Mouse (Mus musculus): ENCODE results near the gene Gm5447. TPM values are rescaled to one million over a fixed set of nuclear protein-coding genes. Genes with fewer than 3 reads are reported as not detected.
A peak's percentile ranks its signal among the peaks of the same experiment; 100 is the strongest.

The Gm5447 gene
- total RNA-seq (2014; rRNA removed) (not detected in 2 replicates), polyA plus RNA-seq (2015; fragmentation: Nextera tagmentation; extraction: Ambion mirVana) (not detected in 2 replicates)

DNA sequence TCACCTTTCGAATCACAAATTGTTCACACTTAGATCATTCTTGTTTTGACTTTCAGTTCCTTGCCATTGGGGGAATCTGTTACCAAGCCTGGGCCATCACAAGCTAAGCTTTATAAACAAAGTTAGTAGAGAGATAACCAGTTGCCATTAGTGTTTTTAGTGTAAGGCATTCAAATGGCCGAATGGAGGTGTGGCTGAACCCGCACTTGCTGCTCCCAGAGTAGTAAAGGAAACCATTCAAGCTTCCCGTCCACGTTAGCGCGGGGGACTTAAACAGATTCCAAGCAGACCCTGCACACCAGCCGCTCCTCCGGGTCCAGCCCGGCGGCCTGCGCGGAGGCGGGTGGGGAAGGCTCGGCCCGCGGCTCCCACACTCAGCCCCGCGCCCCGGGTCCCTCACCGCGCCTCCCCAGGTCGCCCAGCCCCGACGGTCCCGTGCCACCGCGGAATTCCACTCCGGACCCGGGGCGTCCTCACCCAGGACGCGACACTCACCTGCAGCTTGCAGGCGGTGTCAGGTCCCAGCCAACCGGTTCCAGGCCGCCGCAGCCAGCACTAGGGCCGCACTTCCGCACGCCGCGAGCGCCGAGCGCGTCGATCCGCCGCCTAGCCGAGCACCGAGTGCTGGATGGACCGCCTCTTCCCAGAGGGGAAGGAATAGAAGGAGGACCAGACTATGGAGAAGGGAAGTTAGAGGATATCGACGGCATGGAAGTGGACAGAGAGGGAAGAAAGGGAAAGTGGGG lies at the start of gene Gm5447, which contains the start of gene Exoc2:
TSS of gene Gm5447 (plus strand) at position 704 of the 746 bp plus-strand sequence.
TSS of gene Exoc2 (minus strand) at position 593 of the 746 bp plus-strand sequence.
- peak; percentile 98 for ATAC-seq (ENCODE audit: low FRiP score)
- peak within 1 kb of the TSS; percentile 93 for H3K27ac ChIP-seq (ENCODE audit: low read depth, low read length)
- no peak for TF ChIP-seq CTCF (IDR thresholded peaks at IDR 0.05)
- H3K27me3 ChIP-seq (ENCODE audit: insufficient read depth, low read length): no peaks in the 10 kb centered on the region
- H3K36me3 ChIP-seq (ENCODE audit: insufficient read depth, low read length): no peaks in the 10 kb centered on the region
- no peaks in the 10 kb centered on the region for H3K9me3 ChIP-seq (ENCODE audit: low read length)
- H3K9ac ChIP-seq (replicated peaks; ENCODE audit: low read length, poor library complexity, severe bottlenecking): peak within 1 kb of the TSS; percentile 96
- WGBS: under 1% methylated on average over 48 of the region's 54 CpGs
- H3K4me2 ChIP-seq (ENCODE audit: low read depth, low read length, poor library complexity, severe bottlenecking): peak within 1 kb of the TSS; percentile 62
- peak within 1 kb of the TSS; percentile 94 for H3K4me3 ChIP-seq (ENCODE audit: low read depth, low read length)
- DNase-seq (ENCODE audit: low spot score): peak; percentile 87
- H3K4me1 ChIP-seq (ENCODE audit: insufficient read depth, low read length): peaks cover 3% of the 10 kb centered on the region

DNA sequence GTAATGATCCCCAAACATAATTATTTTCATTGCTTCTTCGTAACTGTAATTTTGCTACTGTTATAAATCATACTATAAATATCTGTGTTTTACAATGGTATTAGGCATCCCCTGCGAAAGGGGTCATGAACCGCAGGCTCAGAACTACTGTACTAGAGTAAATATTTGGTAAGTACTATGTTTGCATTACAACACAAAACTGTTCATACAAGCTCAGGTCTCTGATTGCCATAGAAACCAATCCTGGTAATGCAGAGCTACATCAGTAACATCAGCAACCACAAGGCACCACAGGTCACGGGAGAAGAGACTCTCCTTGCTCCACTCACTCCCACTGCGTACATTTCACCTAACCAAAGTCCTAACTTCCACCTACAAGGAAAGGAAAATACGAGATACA lies 49.7 kb upstream of the Gm5447 start:
- H3K27me3 ChIP-seq (ENCODE audit: insufficient read depth, low read length): no peaks in the 10 kb centered on the region
- no peak for ATAC-seq (ENCODE audit: low FRiP score)
- TF ChIP-seq CTCF (IDR thresholded peaks at IDR 0.05): no peak
- H3K9me3 ChIP-seq (ENCODE audit: low read length): no peaks in the 10 kb centered on the region
- no peak overlapping the region for H3K4me3 ChIP-seq (ENCODE audit: low read depth, low read length)
- H3K36me3 ChIP-seq (ENCODE audit: insufficient read depth, low read length): peaks cover 6% of the 10 kb centered on the region
- no peak overlapping the region for H3K9ac ChIP-seq (replicated peaks; ENCODE audit: low read length, poor library complexity, severe bottlenecking)
- WGBS: 92% methylated on average over 6 of the region's 6 CpGs
- H3K4me2 ChIP-seq (ENCODE audit: low read depth, low read length, poor library complexity, severe bottlenecking): no peak overlapping the region
- no peak overlapping the region for H3K27ac ChIP-seq (ENCODE audit: low read depth, low read length)
- no peak for DNase-seq (ENCODE audit: low spot score)
- no peaks in the 10 kb centered on the region for H3K4me1 ChIP-seq (ENCODE audit: insufficient read depth, low read length)

DNA sequence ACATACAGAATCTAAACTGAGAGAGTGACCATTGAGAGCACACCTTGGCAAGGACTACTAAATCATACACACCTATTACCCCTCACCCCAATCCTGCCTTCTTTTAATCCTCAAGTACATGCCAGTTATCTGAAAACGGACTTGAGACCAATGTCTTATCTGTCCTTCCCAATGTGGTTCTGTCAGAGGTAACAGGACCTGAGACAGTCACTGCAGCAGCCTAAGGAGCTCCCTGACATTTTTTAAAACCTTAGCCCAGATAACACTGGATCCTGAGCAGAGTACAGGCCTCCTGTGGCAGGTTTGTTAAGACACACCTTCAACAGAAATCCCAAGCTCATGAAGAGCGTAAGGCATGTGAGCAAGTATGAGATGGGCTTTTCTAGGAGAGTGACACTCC lies 44.9 kb upstream of the Gm5447 start:
- peaks cover 6% of the 10 kb centered on the region for H3K36me3 ChIP-seq (ENCODE audit: insufficient read depth, low read length)
- H3K4me2 ChIP-seq (ENCODE audit: low read depth, low read length, poor library complexity, severe bottlenecking): no peak overlapping the region
- H3K9ac ChIP-seq (replicated peaks; ENCODE audit: low read length, poor library complexity, severe bottlenecking): no peak overlapping the region
- TF ChIP-seq CTCF (IDR thresholded peaks at IDR 0.05): no peak
- H3K4me3 ChIP-seq (ENCODE audit: low read depth, low read length): no peak overlapping the region
- 93% methylated on average over 2 of the region's 2 CpGs for WGBS
- no peaks in the 10 kb centered on the region for H3K9me3 ChIP-seq (ENCODE audit: low read length)
- no peaks in the 10 kb centered on the region for H3K27me3 ChIP-seq (ENCODE audit: insufficient read depth, low read length)
- H3K4me1 ChIP-seq (ENCODE audit: insufficient read depth, low read length): no peaks in the 10 kb centered on the region
- DNase-seq (ENCODE audit: low spot score): no peak
- ATAC-seq (ENCODE audit: low FRiP score): no peak
- no peak overlapping the region for H3K27ac ChIP-seq (ENCODE audit: low read depth, low read length)

- Histone ChIP-seq H3K36me3 (ENCODE audit: insufficient read depth, low read length) (no peaks in the 10 kb centered on the region; the same call in 1 of the 2 replicates), H3K4me2 (ENCODE audit: low read depth, low read length, poor library complexity, severe bottlenecking) (no peak overlapping the region), H3K4me1 (ENCODE audit: insufficient read depth, low read length) (no peaks in the 10 kb centered on the region), H3K4me3 (ENCODE audit: low read depth, low read length) (no peak overlapping the region), H3K9ac (replicated peaks; ENCODE audit: low read length, poor library complexity, severe bottlenecking) (no peak overlapping the region), H3K27ac (ENCODE audit: low read depth, low read length) (no peak overlapping the region), H3K27me3 (ENCODE audit: insufficient read depth, low read length) (no peaks in the 10 kb centered on the region), H3K9me3 (ENCODE audit: low read length) (no peaks in the 10 kb centered on the region)
- DNase-seq (ENCODE audit: low spot score) (no peak), ATAC-seq (ENCODE audit: low FRiP score) (no peak)
- no peak for TF ChIP-seq CTCF (IDR thresholded peaks at IDR 0.05)
- WGBS: 84% methylated on average over 4 of the region's 4 CpGs
Measured at GRCm38 (mm10) chr13:30931613-30932012, 42.4 kb upstream of the Gm5447 start.

GRCm38 (mm10) chr13:30932972-30933371 lies 41.0 kb upstream of the Gm5447 start:
- H3K4me2 ChIP-seq (ENCODE audit: low read depth, low read length, poor library complexity, severe bottlenecking): no peak overlapping the region
- no peak overlapping the region for H3K9ac ChIP-seq (replicated peaks; ENCODE audit: low read length, poor library complexity, severe bottlenecking)
- DNase-seq (ENCODE audit: low spot score): no peak
- no peaks in the 10 kb centered on the region for H3K27me3 ChIP-seq (ENCODE audit: insufficient read depth, low read length)
- H3K4me1 ChIP-seq (ENCODE audit: insufficient read depth, low read length): no peaks in the 10 kb centered on the region
- no peaks in the 10 kb centered on the region for H3K9me3 ChIP-seq (ENCODE audit: low read length)
- ATAC-seq (ENCODE audit: low FRiP score): no peak
- 86% methylated on average over 6 of the region's 6 CpGs for WGBS
- H3K4me3 ChIP-seq (ENCODE audit: low read depth, low read length): no peak overlapping the region
- no peak overlapping the region for H3K27ac ChIP-seq (ENCODE audit: low read depth, low read length)
- no peak for TF ChIP-seq CTCF (IDR thresholded peaks at IDR 0.05)
- no peaks in the 10 kb centered on the region for H3K36me3 ChIP-seq (ENCODE audit: insufficient read depth, low read length)

DNA sequence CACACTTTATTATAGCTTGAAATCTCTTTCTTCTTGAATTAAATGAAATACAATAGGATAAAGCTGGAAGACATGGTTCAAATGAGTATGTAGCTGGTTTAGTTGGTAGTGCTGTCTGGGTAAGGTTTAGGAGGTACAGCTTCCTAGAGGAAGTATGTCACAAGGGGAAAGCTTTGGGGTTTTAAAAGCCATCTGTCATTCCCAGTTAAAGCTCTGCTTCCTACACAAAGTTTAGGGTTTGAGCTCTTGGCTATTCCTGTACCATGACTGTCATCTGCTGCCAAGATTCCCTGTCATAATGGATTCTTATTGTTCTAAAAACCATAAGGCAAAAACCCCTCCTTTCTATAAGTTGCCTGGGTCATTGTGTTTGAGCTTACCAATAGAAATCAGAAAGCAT lies 28.2 kb upstream of the Gm5447 start:
- TF ChIP-seq CTCF (IDR thresholded peaks at IDR 0.05): no peak
- ATAC-seq (ENCODE audit: low FRiP score): no peak
- no peak overlapping the region for H3K27ac ChIP-seq (ENCODE audit: low read depth, low read length)
- H3K9ac ChIP-seq (replicated peaks; ENCODE audit: low read length, poor library complexity, severe bottlenecking): no peak overlapping the region
- H3K27me3 ChIP-seq (ENCODE audit: insufficient read depth, low read length): no peaks in the 10 kb centered on the region
- 0 out of 2 replicates have a peak, but pooled peaks cover 3% of the 10 kb centered on the region for H3K36me3 ChIP-seq (ENCODE audit: insufficient read depth, low read length)
- H3K4me1 ChIP-seq (ENCODE audit: insufficient read depth, low read length): no peaks in the 10 kb centered on the region
- no peaks in the 10 kb centered on the region for H3K9me3 ChIP-seq (ENCODE audit: low read length)
- no peak for DNase-seq (ENCODE audit: low spot score)
- H3K4me2 ChIP-seq (ENCODE audit: low read depth, low read length, poor library complexity, severe bottlenecking): no peak overlapping the region
- H3K4me3 ChIP-seq (ENCODE audit: low read depth, low read length): no peak overlapping the region
